ENCODE assay signal across 17 mouse cellular contexts in the genomic region with DNA sequence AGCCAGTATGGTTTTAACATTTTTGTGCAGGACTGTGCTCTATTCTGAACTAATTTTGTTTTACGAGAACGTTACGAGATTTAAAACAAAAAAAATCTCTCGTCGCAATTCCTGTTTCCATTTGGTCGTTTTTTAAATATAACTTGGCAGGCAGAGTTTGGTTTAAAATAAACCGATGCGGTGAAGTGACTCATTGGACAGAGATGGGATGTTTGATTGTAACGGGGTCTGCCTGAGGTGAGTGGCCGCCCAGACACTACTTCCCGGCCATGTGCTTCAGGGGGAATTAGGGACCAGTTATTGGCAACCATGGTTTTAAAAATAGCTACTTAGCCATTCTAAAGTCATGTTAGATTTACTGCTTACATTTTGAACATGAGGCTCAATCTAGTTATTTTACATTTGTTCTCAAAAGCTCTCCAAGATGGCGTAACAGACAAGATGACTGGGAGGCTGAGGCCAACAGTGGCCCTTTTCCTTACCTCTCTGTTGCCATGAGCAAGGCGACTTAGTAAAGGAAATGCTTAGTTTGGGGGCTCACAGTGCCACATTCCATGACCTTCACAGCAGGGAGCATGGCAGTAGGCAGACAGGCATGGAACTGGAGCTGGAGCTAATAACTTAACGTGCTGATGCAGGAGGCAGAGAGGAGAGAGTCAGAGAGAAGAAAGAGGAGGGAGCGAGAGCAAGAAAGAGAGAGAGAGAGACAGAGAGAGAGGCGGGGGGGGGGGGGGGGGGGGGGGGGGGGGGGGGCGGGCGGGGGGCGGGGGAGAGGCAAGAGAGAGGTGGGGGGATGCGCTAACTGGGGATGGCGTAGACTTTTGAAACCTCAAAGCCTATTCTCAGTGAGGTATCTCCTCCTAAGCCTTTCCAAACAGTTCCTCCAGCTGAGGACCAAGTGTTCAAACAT. TPM values are rescaled to one million over a fixed set of nuclear protein-coding genes. Genes with fewer than 3 reads are reported as not detected.
DNase-seq lines count a peak whose midpoint lies in the region; ATAC-seq lines count a peak whose summit lies in the region.
"Had no signal": no experiment of that assay in that cellular context is flagged by ENCODE, and none has a peak within 500 bp of the region (broad histone marks: within the 10 kb centered on the region; RNA-seq: fewer than 3 reads in every experiment).

No protein-coding gene starts in this region.

- no peak for ATAC-seq in kidney, embryonic 16.5 days (ENCODE audit: low FRiP score, low TSS enrichment)
- ATAC-seq in limb, embryonic 13.5 days (ENCODE audit: low FRiP score, low read depth), result no peak; the same call in 1 of the 2 replicates
- no peak for ATAC-seq in cerebellum, adult (ENCODE audit: insufficient number of reproducible peaks, low FRiP score, low TSS enrichment)

- H3K9me3 ChIP-seq in kidney, embryonic 16.5 days (ENCODE audit: low read length), result no peaks in the 10 kb centered on the region
- no peaks in the 10 kb centered on the region for H3K9me3 ChIP-seq in limb, embryonic 13.5 days
- H3K9me3 ChIP-seq: lung, embryonic 15.5 days; neural tube, embryonic 13.5 days had no signal

- DNase-seq in embryo, embryonic 10 days (ENCODE audit: low spot score), result peak; percentile 60
- DNase-seq in embryo, embryonic 9.5 days (ENCODE audit: extremely low spot score), result no peak
- DNase-seq in kidney, adult 18-20 months, result no peak
- DNase-seq in embryo, embryonic 11 days, result peak; percentile 46
- DNase-seq in left cerebral cortex, postnatal 10 days (ENCODE audit: extremely low spot score in 1 of 2, low spot score in 2 of 2), result no peak
- DNase-seq: adrenal gland, postnatal 14 days; B cell, adult 2 months; cerebellum, adult 2 months; gastrocnemius, postnatal 36 days; heart, postnatal 14 days; midbrain, embryonic 14.5 days; right cerebral cortex, postnatal 14 days had no signal

- 0 out of 2 replicates have a peak, but pooled peaks cover 10% of the 10 kb centered on the region for H3K36me3 ChIP-seq in kidney, embryonic 16.5 days (ENCODE audit: insufficient read depth, low read length)
- peaks cover 3% of the 10 kb centered on the region; the same call in 1 of the 2 replicates for H3K36me3 ChIP-seq in limb, embryonic 13.5 days
- H3K36me3 ChIP-seq: lung, embryonic 15.5 days; neural tube, embryonic 13.5 days had no signal

- H3K27me3 ChIP-seq in kidney, embryonic 16.5 days (ENCODE audit: insufficient read depth, low read length), result no peaks in the 10 kb centered on the region
- H3K27me3 ChIP-seq in limb, embryonic 13.5 days, result no peaks in the 10 kb centered on the region
- H3K27me3 ChIP-seq: lung, embryonic 15.5 days; neural tube, embryonic 13.5 days had no signal

- intact Hi-C loops in left cerebral cortex, postnatal 10 days (cut with DNase I), result no loop called here

- no peak overlapping the region for H3K4me3 ChIP-seq in kidney, embryonic 16.5 days (ENCODE audit: low read length)
- H3K4me3 ChIP-seq in limb, embryonic 13.5 days, result peak overlapping the region; percentile 10; the same call in 1 of the 2 replicates
- H3K4me3 ChIP-seq: lung, embryonic 15.5 days; neural tube, embryonic 13.5 days had no signal

- peaks cover 54% of the 10 kb centered on the region for H3K4me1 ChIP-seq in kidney, embryonic 16.5 days (ENCODE audit: insufficient read depth, low read length)
- H3K4me1 ChIP-seq in limb, embryonic 13.5 days, result peaks cover 92% of the 10 kb centered on the region

- 0 out of 2 replicates have a peak overlapping the region, but pooled peaks have one; percentile 18 for H3K27ac ChIP-seq in kidney, embryonic 16.5 days (ENCODE audit: low read length)
- H3K27ac ChIP-seq in limb, embryonic 13.5 days, result peak overlapping the region; percentile 92
- H3K27ac ChIP-seq: neural tube, embryonic 13.5 days had no signal

- no peak overlapping the region for H3K9ac ChIP-seq in kidney, embryonic 16.5 days (replicated peaks; ENCODE audit: low read length)
- H3K9ac ChIP-seq in limb, embryonic 13.5 days, result no peak overlapping the region
- H3K9ac ChIP-seq: lung, embryonic 15.5 days; neural tube, embryonic 13.5 days had no signal

- no peak overlapping the region for H3K4me2 ChIP-seq in kidney, embryonic 16.5 days (replicated peaks; ENCODE audit: low read depth, low read length)
- H3K4me2 ChIP-seq in limb, embryonic 13.5 days (replicated peaks), result peak overlapping the region; percentile 46
- H3K4me2 ChIP-seq: lung, embryonic 15.5 days; neural tube, embryonic 13.5 days had no signal

- 61% methylated on average over 16 of the region's 21 CpGs for WGBS in kidney, embryonic 16.5 days
- 30% methylated on average over 17 of the region's 21 CpGs for WGBS in limb, embryonic 13.5 days

RNA-seq across cellular contexts. Expression of a gene that starts 8.6 kb away (rescaled TPM):
- 16.0 and 16.2 TPM in 2 replicates for polyA plus RNA-seq in kidney, embryonic 16.5 days (2015; fragmentation: Nextera tagmentation; extraction: Ambion mirVana)
- polyA plus RNA-seq in limb, embryonic 13.5 days (2015; fragmentation: Nextera tagmentation; extraction: Ambion mirVana), result 28.1 and 28.4 TPM in 2 replicates
- total RNA-seq in left cerebral cortex, postnatal 10 days (2021), result 10 to 100 TPM; 29.1 to 32.8 TPM

Comparison
In these comparisons a context has a peak if more than half of its experiments do, and no peak if none do; other contexts are left out.
1. DNase-seq: peak in embryo, embryonic 10 days (single experiment) and embryo, embryonic 11 days (single experiment); none in embryo, embryonic 9.5 days (single experiment), kidney, adult 18-20 months (single experiment) and left cerebral cortex, postnatal 10 days (0 of 2).